Comparison of ENCODE assay signal across 13 mouse cellular contexts in the genomic region with DNA sequence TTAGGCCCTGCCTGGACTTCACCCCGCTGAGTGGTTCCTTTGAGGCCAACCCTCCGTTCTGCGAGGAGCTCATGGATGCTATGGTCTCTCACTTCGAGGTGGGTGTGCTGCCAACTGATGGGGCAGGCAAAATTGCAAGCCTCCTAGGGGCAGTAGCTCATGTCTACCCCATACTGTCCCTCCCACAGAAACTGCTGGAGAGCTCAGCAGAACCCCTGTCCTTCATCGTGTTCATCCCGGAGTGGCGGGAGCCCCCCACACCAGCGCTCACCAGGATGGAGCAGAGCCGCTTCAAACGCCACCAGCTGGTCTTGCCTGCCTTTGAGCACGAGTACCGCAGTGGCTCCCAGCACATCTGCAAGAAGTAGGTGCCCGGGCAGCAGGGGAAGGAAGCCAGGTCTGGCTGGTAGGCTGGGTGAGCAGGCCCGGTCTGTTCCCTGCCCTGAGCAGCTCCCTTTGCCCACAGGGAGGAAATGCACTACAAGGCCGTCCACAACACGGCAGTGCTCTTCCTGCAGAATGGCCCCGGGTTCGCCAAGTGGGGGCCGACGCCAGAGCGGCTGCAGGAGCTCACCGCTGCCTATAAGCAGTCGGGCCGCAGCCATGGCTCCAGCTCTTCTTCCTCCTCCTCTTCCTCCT.
"Had no signal": no experiment of that assay in that cellular context is flagged by ENCODE, and none has a peak within 500 bp of the region (broad histone marks: within the 10 kb centered on the region; RNA-seq: fewer than 3 reads in every experiment).

No protein-coding gene starts in this region.

- H3K4me1 ChIP-seq: limb, embryonic 13.5 days; neural tube, embryonic 15.5 days; stomach, embryonic 15.5 days had no signal

- H3K4me2 ChIP-seq: limb, embryonic 13.5 days; neural tube, embryonic 15.5 days; stomach, embryonic 15.5 days had no signal

- DNase-seq: kidney, adult 18-20 months; kidney, postnatal 10 days; kidney, postnatal 4 days; left cerebral cortex, postnatal 4 days; lung, adult 18-20 months; right cerebral cortex, adult 18-20 months; spleen, adult 18-20 months; thymus, postnatal 36 days had no signal

- H3K4me3 ChIP-seq: layer of hippocampus, adult 2 months; limb, embryonic 13.5 days; neural tube, embryonic 15.5 days; stomach, embryonic 15.5 days had no signal

- H3K27ac ChIP-seq: layer of hippocampus, adult 2 months; limb, embryonic 13.5 days; liver, embryonic 14.5 days; neural tube, embryonic 15.5 days; stomach, embryonic 15.5 days had no signal

- H3K9me3 ChIP-seq: limb, embryonic 13.5 days; neural tube, embryonic 15.5 days; stomach, embryonic 15.5 days had no signal

- H3K9ac ChIP-seq: limb, embryonic 13.5 days; liver, embryonic 14.5 days; neural tube, embryonic 15.5 days; stomach, embryonic 15.5 days had no signal

- H3K27me3 ChIP-seq: limb, embryonic 13.5 days; neural tube, embryonic 15.5 days; stomach, embryonic 15.5 days had no signal
